Mouse (Mus musculus) heart, postnatal 4 days (tissue): ENCODE data around the gene Klhl36. TPM values are rescaled to one million over a fixed set of nuclear protein-coding genes. Genes with fewer than 3 reads are reported as not detected.

Experiments used
- total RNA-seq, 2 experiments: library from RNA; stranded (reverse); gene quantifications; 2 replicates each; pipeline ENCODE4 v1.2.3; 2021

Klhl36 gene
- total RNA-seq, 2 experiments from 2014 or later, result 4.7 to 4.8 TPM

Other genes with a start within 250 kb of the Klhl36 start
- not detected for gene Adad2, start 249.5 kb upstream of the Klhl36 start, total RNA-seq
- gene Kcng4, start 226.6 kb upstream of the Klhl36 start, total RNA-seq, result not detected
- gene Wfdc1, start 195.9 kb upstream of the Klhl36 start, total RNA-seq, result 10 to 100 TPM; 26.3 to 26.8 TPM
- gene Atp2c2, start 162.3 kb upstream of the Klhl36 start, total RNA-seq, result not detected
- gene Tldc1, start 83.8 kb upstream of the Klhl36 start, total RNA-seq, result 1 to 10 TPM; 9.0 to 9.2 TPM
- gene Cotl1, start 21.7 kb upstream of the Klhl36 start, total RNA-seq, result 10 to 100 TPM; 51.5 to 56.0 TPM
- gene Usp10, start 48.1 kb downstream of the Klhl36 start, total RNA-seq, result 10 to 100 TPM; 80.8 to 86.6 TPM
- gene Gm20388, start 48.6 kb downstream of the Klhl36 start, total RNA-seq, result 1 to 10 TPM in 1 of 2 experiments, not detected in 1; 5.8 TPM
- gene Crispld2, start 130.2 kb downstream of the Klhl36 start, total RNA-seq, result 1 to 10 TPM; 3.6 to 4.6 TPM
- gene Zdhhc7, start 239.2 kb downstream of the Klhl36 start, total RNA-seq, result 10 to 100 TPM; 39.5 to 40.8 TPM